9 mouse cellular contexts compared by ENCODE assay signal in the genomic region with DNA sequence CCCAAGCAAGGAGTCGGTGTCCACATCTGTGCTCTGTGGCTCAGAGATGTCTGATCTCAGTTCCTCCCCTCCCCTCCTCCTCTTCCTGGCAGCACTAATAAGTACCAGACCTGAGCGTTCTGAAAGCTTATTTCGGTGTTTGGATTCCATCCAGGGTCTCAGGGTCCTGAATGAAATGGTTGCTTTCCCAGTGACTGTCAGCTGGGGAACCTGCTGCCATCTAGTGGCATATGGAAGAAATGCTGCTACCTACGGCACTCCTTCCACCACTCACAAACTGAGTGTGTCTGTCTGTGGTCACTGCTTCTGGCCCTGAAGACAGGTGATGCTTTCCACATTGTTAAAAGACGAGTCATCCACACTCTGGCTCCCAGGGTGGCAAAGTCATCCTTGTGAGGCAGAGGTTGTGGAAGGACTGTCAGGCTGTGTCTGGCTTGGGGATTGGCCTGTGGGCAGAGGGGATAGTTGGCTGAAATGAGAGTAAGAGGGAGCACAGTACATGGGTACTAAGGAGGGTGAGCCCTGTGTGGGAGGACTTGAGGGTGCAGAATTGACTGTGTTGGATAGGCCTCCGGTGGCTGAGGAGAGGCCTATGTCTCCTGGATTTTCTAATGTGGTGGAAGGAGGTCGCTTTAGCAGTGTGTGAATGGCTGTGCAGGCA. TPM values are rescaled to one million over a fixed set of nuclear protein-coding genes. Genes with fewer than 3 reads are reported as not detected.
DNase-seq lines count a peak whose midpoint lies in the region; ATAC-seq and TF ChIP-seq lines count a peak whose summit lies in the region.
"Had no signal": no experiment of that assay in that cellular context is flagged by ENCODE, and none has a peak within 500 bp of the region (broad histone marks: within the 10 kb centered on the region; RNA-seq: fewer than 3 reads in every experiment).

No protein-coding gene starts in this region.

- intact Hi-C loops in left cerebral cortex, postnatal 10 days (cut with DNase I) = no loop called here

- TF ChIP-seq POLR2A in thymus, adult 2 months (IDR thresholded peaks at IDR 0.05; ENCODE audit: control insufficient read depth, extremely low read depth, insufficient read depth, low read length, poor library complexity) = no peak

- no peak overlapping the region for H3K4me3 ChIP-seq in thymus, adult 2 months (ENCODE audit: control insufficient read depth, insufficient read depth, low read length)
- no peak overlapping the region for H3K4me3 ChIP-seq in hindbrain, embryonic 15.5 days
- no peak overlapping the region for H3K4me3 ChIP-seq in midbrain, embryonic 14.5 days (replicated peaks; ENCODE audit: low read depth, low read length)
- H3K4me3 ChIP-seq: erythroblast, embryonic 14.5 days had no signal

- H3K27ac ChIP-seq in thymus, adult 2 months (ENCODE audit: control insufficient read depth, insufficient read depth, low read length) = no peak overlapping the region
- H3K27ac ChIP-seq in hindbrain, embryonic 15.5 days (replicated peaks) = peak overlapping the region; percentile 49
- H3K27ac ChIP-seq in midbrain, embryonic 14.5 days (replicated peaks; ENCODE audit: low read depth, low read length) = 0 out of 2 replicates have a peak overlapping the region, but pooled peaks have one; percentile 1

- WGBS in thymus, adult 2 months = 33% methylated on average over 7 of the region's 7 CpGs
- 24% methylated on average over 7 of the region's 7 CpGs for WGBS in hindbrain, embryonic 15.5 days
- WGBS in midbrain, embryonic 14.5 days = 33% methylated on average over 7 of the region's 7 CpGs

- H3K27me3 ChIP-seq in thymus, adult 2 months (ENCODE audit: control insufficient read depth, insufficient read depth, low read length) = no peaks in the 10 kb centered on the region
- H3K27me3 ChIP-seq in hindbrain, embryonic 15.5 days = no peaks in the 10 kb centered on the region
- no peaks in the 10 kb centered on the region for H3K27me3 ChIP-seq in midbrain, embryonic 14.5 days (ENCODE audit: control insufficient read depth, insufficient read depth, low read length)

- H3K36me3 ChIP-seq in thymus, adult 2 months (ENCODE audit: control insufficient read depth, insufficient read depth, low read length) = no peaks in the 10 kb centered on the region
- H3K36me3 ChIP-seq in hindbrain, embryonic 15.5 days = no peaks in the 10 kb centered on the region
- no peaks in the 10 kb centered on the region for H3K36me3 ChIP-seq in midbrain, embryonic 14.5 days (ENCODE audit: control insufficient read depth, insufficient read depth, low read length)

- H3K4me2 ChIP-seq in hindbrain, embryonic 15.5 days = no peak overlapping the region
- H3K4me2 ChIP-seq in midbrain, embryonic 14.5 days (ENCODE audit: low read length) = no peak overlapping the region

- no peaks in the 10 kb centered on the region for H3K9me3 ChIP-seq in hindbrain, embryonic 15.5 days
- no peaks in the 10 kb centered on the region for H3K9me3 ChIP-seq in midbrain, embryonic 14.5 days (ENCODE audit: control insufficient read depth, low read length)

- peak; percentile 14 for DNase-seq in thymus, adult 2 months
- DNase-seq in thymus, adult 18-20 months = no peak
- peak; percentile 83 to 85 for DNase-seq in cerebellum, postnatal 14 days
- DNase-seq in frontal cortex, postnatal 36 days (ENCODE audit: low spot score in 2 of 2) = peak; percentile 54 to 68
- DNase-seq in left cerebral cortex, postnatal 10 days (ENCODE audit: extremely low spot score in 1 of 2, low spot score in 2 of 2) = peak; percentile 55 to 63
- DNase-seq in midbrain, embryonic 14.5 days = peak; percentile 89
- peak; percentile 73 for DNase-seq in testis, postnatal 10 days (ENCODE audit: low spot score)

- peak; percentile 69 for ATAC-seq in hindbrain, embryonic 15.5 days (ENCODE audit: low FRiP score, low read depth)
- no peak for ATAC-seq in midbrain, embryonic 14.5 days (ENCODE audit: low FRiP score, low TSS enrichment)

- H3K4me1 ChIP-seq in thymus, adult 2 months (replicated peaks; ENCODE audit: control insufficient read depth, insufficient read depth, low read length) = no peaks in the 10 kb centered on the region
- peaks cover 8% of the 10 kb centered on the region for H3K4me1 ChIP-seq in hindbrain, embryonic 15.5 days (replicated peaks)
- peaks cover 7% of the 10 kb centered on the region; the same call in 1 of the 2 replicates for H3K4me1 ChIP-seq in midbrain, embryonic 14.5 days (ENCODE audit: control insufficient read depth, insufficient read depth, low read length)

- TF ChIP-seq CTCF in thymus, adult 2 months (IDR thresholded peaks at IDR 0.05; ENCODE audit: borderline replicate concordance, control insufficient read depth, extremely low read depth, insufficient read depth, low read length, poor library complexity) = peak; percentile 33; the same call in 1 of the 2 replicates

- no peak overlapping the region for H3K9ac ChIP-seq in hindbrain, embryonic 15.5 days
- no peak overlapping the region for H3K9ac ChIP-seq in midbrain, embryonic 14.5 days (replicated peaks; ENCODE audit: low read length)

RNA-seq across cellular contexts. Expression of gene Apol6, which starts 15.1 kb away (rescaled TPM):
- polyA plus RNA-seq in thymus, adult 2 months (2012; rRNA removed) = 3.9 and 5.2 TPM in 2 replicates
- not detected in 2 replicates for polyA plus RNA-seq in hindbrain, embryonic 15.5 days (2015; fragmentation: Nextera tagmentation; extraction: Ambion mirVana)
- under 1 TPM in 1 of 2 experiments, not detected in 1; 0.32 TPM for total RNA-seq in left cerebral cortex, postnatal 10 days (2021)
- 0.15 TPM in 1 of 2 replicates, not detected in the other for polyA plus RNA-seq in midbrain, embryonic 14.5 days (2014; fragmentation: Nextera tagmentation; extraction: Ambion mirVana)

RNA-seq across cellular contexts. Expression of gene Mb, which starts 21.0 kb away (rescaled TPM):
- polyA plus RNA-seq in thymus, adult 2 months (2012; rRNA removed) = 20.0 and 591 TPM in 2 replicates
- 0.37 and 0.48 TPM in 2 replicates for polyA plus RNA-seq in hindbrain, embryonic 15.5 days (2015; fragmentation: Nextera tagmentation; extraction: Ambion mirVana)
- total RNA-seq in left cerebral cortex, postnatal 10 days (2021) = not detected
- 0.57 and 1.2 TPM in 2 replicates for polyA plus RNA-seq in midbrain, embryonic 14.5 days (2014; fragmentation: Nextera tagmentation; extraction: Ambion mirVana)
- polyA plus RNA-seq: erythroblast, embryonic 14.5 days had no signal

Comparison
In these comparisons a context has a peak if more than half of its experiments do, and no peak if none do; other contexts are left out.
1. DNase-seq: peak in thymus, adult 2 months (single experiment), cerebellum, postnatal 14 days (2 of 2), frontal cortex, postnatal 36 days (2 of 2), left cerebral cortex, postnatal 10 days (2 of 2), midbrain, embryonic 14.5 days (single experiment) and testis, postnatal 10 days (single experiment); none in thymus, adult 18-20 months (0 of 2).